Mouse (Mus musculus) heart, postnatal 0 days (tissue): ENCODE measurements around the gene Hoxa3. TPM values are rescaled to one million over a fixed set of nuclear protein-coding genes. Genes with fewer than 3 reads are reported as not detected.

Experiments used
- ATAC-seq: fragments of 200-750 bp; cut with Nextera tagmentation; 2 replicates; pipeline ENCODE4 v1.8.0; 2017; ENCODE audit warnings: low read depth, moderate number of reproducible peaks, moderate library complexity; ENCODE audit not compliant: insufficient read depth
- DNase-seq: peaks from one replicate; pipeline ENCODE4 v3.0.0-alpha.2; 2016; ENCODE audit warnings: low spot score
- H3K27ac ChIP-seq: fragments of 300-500 bp; sonication (generic); 2 replicates; pipeline ENCODE4 v1.5.1; 2014; ENCODE audit warnings: low read depth, mild to moderate bottlenecking
- H3K27me3 ChIP-seq: fragments of 300-500 bp; sonication (generic); 2 replicates; pipeline ENCODE4 v1.6.1; 2014; ENCODE audit warnings: low read length, mixed read lengths; ENCODE audit not compliant: control insufficient read depth, insufficient read depth
- H3K36me3 ChIP-seq: fragments of 300-500 bp; sonication (generic); replicated peaks from 2 replicates; pipeline ENCODE4 v1.6.1; 2014; ENCODE audit warnings: low read length, mixed read lengths; ENCODE audit not compliant: control insufficient read depth, insufficient read depth
- H3K4me1 ChIP-seq: fragments of 300-500 bp; sonication (generic); 2 replicates; pipeline ENCODE4 v1.6.1; 2014; ENCODE audit warnings: antibody characterized with exemption; ENCODE audit not compliant: control insufficient read depth, insufficient read depth
- H3K4me2 ChIP-seq: fragments of 300-500 bp; sonication (generic); 2 replicates; pipeline ENCODE4 v1.6.1; 2014; ENCODE audit warnings: low read depth, mild to moderate bottlenecking, low read length, moderate library complexity
- H3K4me3 ChIP-seq: fragments of 300-500 bp; sonication (generic); 2 replicates; pipeline ENCODE4 v1.5.1; 2014; ENCODE audit warnings: low read depth, low read length
- H3K9ac ChIP-seq: fragments of 300-500 bp; sonication (generic); replicated peaks from 2 replicates; pipeline ENCODE4 v1.6.1; 2014; ENCODE audit warnings: low read depth, low read length, mixed read lengths
- H3K9me3 ChIP-seq: fragments of 300-500 bp; sonication (generic); replicated peaks from 2 replicates; pipeline ENCODE4 v1.6.1; 2016; ENCODE audit warnings: low read length; ENCODE audit not compliant: control insufficient read depth
- CTCF ChIP-seq: IDR thresholded peaks from 2 replicates; pipeline ENCODE4 v1.5.1; 2016; ENCODE audit warnings: antibody characterized with exemption, control low read depth, low read depth
- EP300 ChIP-seq: IDR thresholded peaks from 2 replicates; pipeline ENCODE4 v1.6.1; 2016; ENCODE audit warnings: antibody characterized with exemption, low read depth
- WGBS: fragments of 180-500 bp; shearing (Covaris S2); extraction: QIAGEN DNeasy Blood & Tissue Kit; methylation state at CpG from one replicate; pipeline ENCODE4 v1.1.7; 2014; 5-methylcytosine and 5-hydroxymethylcytosine counted together
- polyA plus RNA-seq: library from polyadenylated mRNA; unstranded; fragments of >200 nt; fragmentation: Nextera tagmentation; extraction: Ambion mirVana; gene quantifications from 2 replicates; pipeline ENCODE4 v1.2.1, GENCODE M21; 2015
- total RNA-seq: library from RNA; depleted of rRNA; stranded (reverse); fragments of >200 nt; gene quantifications from 2 replicates; pipeline ENCODE4 v1.2.3, GENCODE M21; 2014; ENCODE audit warnings: low replicate concordance

Gene Hoxa3
- total and polyA plus RNA-seq, 2 experiments from 2014 or later: 0.37 TPM; not detected in 1

- no peak overlapping the region for H3K4me3 ChIP-seq
- 23% methylated on average over 3 of the region's 3 CpGs for WGBS
These were observed 32.4 kb downstream of the Hoxa3 start for GRCm38 (mm10) chr6:52180726-52181125.

GRCm38 (mm10) chr6:52180213-52180710 is 32.9 kb downstream of the Hoxa3 start:
- Histone ChIP-seq H3K9me3 (no peaks in the 10 kb centered on the region), H3K4me3 (no peak overlapping the region), H3K4me1 (no peaks in the 10 kb centered on the region), H3K27ac (no peak overlapping the region), H3K27me3 (peaks cover 99% of the 10 kb centered on the region), H3K36me3 (no peaks in the 10 kb centered on the region), H3K4me2 (peak overlapping the region; percentile 38; the same call in 1 of the 2 replicates), H3K9ac (no peak overlapping the region)
- TF ChIP-seq CTCF (no peak), EP300 (no peak)
- 12% methylated on average over 11 of the region's 11 CpGs for WGBS
- DNase-seq: no peak
- no peak for ATAC-seq

More at GRCm38 (mm10) chr6:52180726-52181125, 32.4 kb downstream of the Hoxa3 start:
- H3K4me2 ChIP-seq: no peak overlapping the region
- no peak overlapping the region for H3K9ac ChIP-seq
- DNase-seq (no peak), ATAC-seq (no peak)
- H3K4me1 ChIP-seq: no peaks in the 10 kb centered on the region
- H3K36me3 ChIP-seq: no peaks in the 10 kb centered on the region
- no peaks in the 10 kb centered on the region for H3K9me3 ChIP-seq
- no peak overlapping the region for H3K27ac ChIP-seq
- peaks cover 99% of the 10 kb centered on the region for H3K27me3 ChIP-seq
- TF ChIP-seq EP300 (no peak), CTCF (no peak)

GRCm38 (mm10) chr6:52179690-52180089 is 33.4 kb downstream of the Hoxa3 start:
- Histone ChIP-seq H3K4me1 (no peaks in the 10 kb centered on the region), H3K9me3 (no peaks in the 10 kb centered on the region), H3K9ac (no peak overlapping the region), H3K27me3 (peaks cover 99% of the 10 kb centered on the region), H3K36me3 (no peaks in the 10 kb centered on the region), H3K4me2 (peak overlapping the region; percentile 38), H3K27ac (no peak overlapping the region), H3K4me3 (peak overlapping the region; percentile 4)
- no peak for DNase-seq
- WGBS: 2% methylated on average over 10 of the region's 10 CpGs
- no peak for ATAC-seq
- TF ChIP-seq CTCF (no peak), EP300 (no peak)

- no peak for ATAC-seq
- Histone ChIP-seq H3K9me3 (no peaks in the 10 kb centered on the region), H3K27me3 (peaks cover 99% of the 10 kb centered on the region), H3K9ac (no peak overlapping the region), H3K4me3 (peak overlapping the region; percentile 4), H3K4me2 (peak overlapping the region; percentile 38), H3K27ac (no peak overlapping the region), H3K36me3 (no peaks in the 10 kb centered on the region), H3K4me1 (no peaks in the 10 kb centered on the region)
- DNase-seq: no peak
- 12% methylated on average over 4 of the region's 4 CpGs for WGBS
- TF ChIP-seq CTCF: no peak
- no peak for TF ChIP-seq EP300
These were observed 34.0 kb downstream of the Hoxa3 start for GRCm38 (mm10) chr6:52178918-52179665.

GRCm38 (mm10) chr6:52177806-52178205 is 35.3 kb downstream of the Hoxa3 start:
- no peak for DNase-seq
- Histone ChIP-seq H3K27ac (no peak overlapping the region), H3K9me3 (no peaks in the 10 kb centered on the region), H3K9ac (no peak overlapping the region), H3K4me3 (no peak overlapping the region), H3K36me3 (no peaks in the 10 kb centered on the region), H3K4me2 (peak overlapping the region; percentile 44; the same call in 1 of the 2 replicates), H3K27me3 (peaks cover 99% of the 10 kb centered on the region), H3K4me1 (no peaks in the 10 kb centered on the region)
- ATAC-seq: no peak
- 7% methylated on average over 9 of the region's 9 CpGs for WGBS
- TF ChIP-seq CTCF (no peak), EP300 (no peak)
